Mouse (Mus musculus): ENCODE data around the gene Adprm. TPM values are rescaled to one million over a fixed set of nuclear protein-coding genes. Genes with fewer than 3 reads are reported as not detected.

Gene Adprm
- total RNA-seq, 1 experiment = 27.3 TPM

GRCm38 (mm10) chr11:67001717-67002116, 50.7 kb downstream of the Adprm start:
- no peak overlapping the region for H3K9ac ChIP-seq (ENCODE audit: insufficient read depth, low read depth, low read length, poor library complexity, severe bottlenecking)
- no peak overlapping the region for H3K27ac ChIP-seq (ENCODE audit: insufficient read depth, low read depth, low read length, poor library complexity, severe bottlenecking)
- H3K36me3 ChIP-seq (ENCODE audit: control insufficient read depth, insufficient read depth, low read length, poor library complexity, severe bottlenecking) = no peaks in the 10 kb centered on the region
- H3K4me1 ChIP-seq (ENCODE audit: control insufficient read depth in 2 of 2, insufficient read depth in 2 of 2, low read length in 2 of 2, poor library complexity in 1 of 2) = no peaks in the 10 kb centered on the region
- TF ChIP-seq ZNF384 (IDR thresholded peaks at IDR 0.05; ENCODE audit: low read depth, low read length) (no peak), CHD2 (IDR thresholded peaks at IDR 0.05; ENCODE audit: low read depth, low read length) (no peak)
- no peak for DNase-seq (ENCODE audit: low read depth, low spot score)
- H3K9me3 ChIP-seq (ENCODE audit: control insufficient read depth, insufficient read depth, low read depth, low read length) = 0 out of 2 replicates have a peak, but pooled peaks cover 2% of the 10 kb centered on the region
- in situ Hi-C loops (cut with MboI; ENCODE audit: low sequenced_read_pairs in 2 of 2, unreplicated experiment in 2 of 2) = no loop called here
- H3K4me3 ChIP-seq (ENCODE audit: insufficient read depth in 1 of 2, low read depth in 1 of 2, low read length in 2 of 2, poor library complexity in 1 of 2, severe bottlenecking in 1 of 2) = no peak overlapping the region

- in situ Hi-C loops (cut with MboI; ENCODE audit: low sequenced_read_pairs in 2 of 2, unreplicated experiment in 2 of 2) = no loop called here
- no peak overlapping the region for H3K9ac ChIP-seq (ENCODE audit: insufficient read depth, low read depth, low read length, poor library complexity, severe bottlenecking)
- no peaks in the 10 kb centered on the region for H3K36me3 ChIP-seq (ENCODE audit: control insufficient read depth, insufficient read depth, low read length, poor library complexity, severe bottlenecking)
- no peaks in the 10 kb centered on the region for H3K9me3 ChIP-seq (ENCODE audit: control insufficient read depth, insufficient read depth, low read depth, low read length)
- no peak overlapping the region for H3K27ac ChIP-seq (ENCODE audit: insufficient read depth, low read depth, low read length, poor library complexity, severe bottlenecking)
- no peak overlapping the region for H3K4me3 ChIP-seq (ENCODE audit: insufficient read depth in 1 of 2, low read depth in 1 of 2, low read length in 2 of 2, poor library complexity in 1 of 2, severe bottlenecking in 1 of 2)
- TF ChIP-seq ZNF384 (IDR thresholded peaks at IDR 0.05; ENCODE audit: low read depth, low read length) (no peak), CHD2 (IDR thresholded peaks at IDR 0.05; ENCODE audit: low read depth, low read length) (no peak)
- H3K4me1 ChIP-seq (ENCODE audit: control insufficient read depth in 2 of 2, insufficient read depth in 2 of 2, low read length in 2 of 2, poor library complexity in 1 of 2) = no peaks in the 10 kb centered on the region
- DNase-seq (ENCODE audit: low read depth, low spot score) = no peak
These were observed 51.7 kb downstream of the Adprm start for GRCm38 (mm10) chr11:67000671-67001070.

- H3K9ac ChIP-seq (ENCODE audit: insufficient read depth, low read depth, low read length, poor library complexity, severe bottlenecking) = no peak overlapping the region
- no peak for TF ChIP-seq ZNF384 (IDR thresholded peaks at IDR 0.05; ENCODE audit: low read depth, low read length)
- TF ChIP-seq CHD2 (IDR thresholded peaks at IDR 0.05; ENCODE audit: low read depth, low read length) = no peak
- TF ChIP-seq ZC3H11A (IDR thresholded peaks at IDR 0.05; ENCODE audit: borderline replicate concordance, low read depth, low read length) = no peak
- no peak for TF ChIP-seq MAFK (IDR thresholded peaks at IDR 0.05; ENCODE audit: insufficient read depth, low read depth, low read length)
- no peak for TF ChIP-seq HCFC1 (IDR thresholded peaks at IDR 0.05; ENCODE audit: borderline replicate concordance, insufficient read depth, low read length)
- in situ Hi-C loops (cut with MboI; ENCODE audit: low sequenced_read_pairs in 2 of 2, unreplicated experiment in 2 of 2) = no loop called here
- H3K4me3 ChIP-seq (ENCODE audit: insufficient read depth in 1 of 2, low read depth in 1 of 2, low read length in 2 of 2, poor library complexity in 1 of 2, severe bottlenecking in 1 of 2) = no peak overlapping the region
- no peaks in the 10 kb centered on the region for H3K4me1 ChIP-seq (ENCODE audit: control insufficient read depth in 2 of 2, insufficient read depth in 2 of 2, low read length in 2 of 2, poor library complexity in 1 of 2)
- H3K9me3 ChIP-seq (ENCODE audit: control insufficient read depth, insufficient read depth, low read depth, low read length) = no peaks in the 10 kb centered on the region
- no peaks in the 10 kb centered on the region for H3K36me3 ChIP-seq (ENCODE audit: control insufficient read depth, insufficient read depth, low read length, poor library complexity, severe bottlenecking)
- DNase-seq (ENCODE audit: low read depth, low spot score) = no peak
- no peak overlapping the region; the same call in 1 of the 2 replicates for H3K27ac ChIP-seq (ENCODE audit: insufficient read depth, low read depth, low read length, poor library complexity, severe bottlenecking)
These were observed 53.7 kb downstream of the Adprm start for GRCm38 (mm10) chr11:66998467-66999403.

GRCm38 (mm10) chr11:66996446-66996845, 55.9 kb downstream of the Adprm start:
- no peak for TF ChIP-seq ZC3H11A (IDR thresholded peaks at IDR 0.05; ENCODE audit: borderline replicate concordance, low read depth, low read length)
- no peak for TF ChIP-seq CHD2 (IDR thresholded peaks at IDR 0.05; ENCODE audit: low read depth, low read length)
- no peak for TF ChIP-seq MAFK (IDR thresholded peaks at IDR 0.05; ENCODE audit: insufficient read depth, low read depth, low read length)
- TF ChIP-seq HCFC1 (IDR thresholded peaks at IDR 0.05; ENCODE audit: borderline replicate concordance, insufficient read depth, low read length) = no peak
- no peak for TF ChIP-seq ZNF384 (IDR thresholded peaks at IDR 0.05; ENCODE audit: low read depth, low read length)
- Histone ChIP-seq H3K9ac (ENCODE audit: insufficient read depth, low read depth, low read length, poor library complexity, severe bottlenecking) (no peak overlapping the region), H3K4me3 (ENCODE audit: insufficient read depth in 1 of 2, low read depth in 1 of 2, low read length in 2 of 2, poor library complexity in 1 of 2, severe bottlenecking in 1 of 2) (no peak overlapping the region), H3K36me3 (ENCODE audit: control insufficient read depth, insufficient read depth, low read length, poor library complexity, severe bottlenecking) (no peaks in the 10 kb centered on the region), H3K27ac (ENCODE audit: insufficient read depth, low read depth, low read length, poor library complexity, severe bottlenecking) (no peak overlapping the region), H3K9me3 (ENCODE audit: control insufficient read depth, insufficient read depth, low read depth, low read length) (no peaks in the 10 kb centered on the region), H3K4me1 (ENCODE audit: control insufficient read depth in 2 of 2, insufficient read depth in 2 of 2, low read length in 2 of 2, poor library complexity in 1 of 2) (0 out of 4 replicates have a peak, but pooled peaks cover 0 to 2% of the 10 kb centered on the region in 2 experiments)
- in situ Hi-C loops (cut with MboI; ENCODE audit: low sequenced_read_pairs in 2 of 2, unreplicated experiment in 2 of 2) = no loop called here
- no peak for DNase-seq (ENCODE audit: low read depth, low spot score)
